Mouse (Mus musculus): ENCODE measurements around the gene Crim1.

- TF ChIP-seq POLR2A (IDR thresholded peaks at IDR 0.05; ENCODE audit: low read depth, low read length) (no peak), CTCF (IDR thresholded peaks at IDR 0.05; ENCODE audit: borderline replicate concordance, insufficient read depth, low read length) (no peak)
These were observed 61.6 kb downstream of the Crim1 start for GRCm38 (mm10) chr17:78261684-78262083.

All from embryonic fibroblast, embryonic 13.5 days (primary cell).